Mouse (Mus musculus) midbrain, embryonic 14.5 days (tissue): Measurements from ENCODE around the gene Syne3. TPM values are rescaled to one million over a fixed set of nuclear protein-coding genes. Genes with fewer than 3 reads are reported as not detected.
A peak's percentile ranks its signal among the peaks of the same experiment; 100 is the strongest.

Experiments used
- ATAC-seq: fragments of 200-750 bp; cut with Nextera tagmentation; 2 replicates; pipeline ENCODE4 v1.8.0; 2017; ENCODE audit warnings: moderate number of reproducible peaks, moderate library complexity; ENCODE audit not compliant: low FRiP score, low TSS enrichment
- DNase-seq: peaks from one replicate; pipeline ENCODE4 v3.0.0-alpha.2; 2015
- H3K27ac ChIP-seq: fragments of 300-500 bp; sonication (generic); replicated peaks from 2 replicates; pipeline ENCODE4 v1.5.1; 2014; ENCODE audit warnings: mild to moderate bottlenecking, low read depth, low read length, moderate library complexity
- H3K27me3 ChIP-seq: fragments of 300-500 bp; sonication (generic); 2 replicates; pipeline ENCODE4 v1.6.1; 2014; ENCODE audit warnings: low read length, control low read depth, mixed read lengths; ENCODE audit not compliant: control insufficient read depth, insufficient read depth
- H3K36me3 ChIP-seq: fragments of 300-500 bp; sonication (generic); 2 replicates; pipeline ENCODE4 v1.6.1; 2014; ENCODE audit warnings: low read length, control low read depth; ENCODE audit not compliant: control insufficient read depth, insufficient read depth
- H3K4me1 ChIP-seq: fragments of 300-500 bp; sonication (generic); 2 replicates; pipeline ENCODE4 v1.6.1; 2014; ENCODE audit warnings: mild to moderate bottlenecking, antibody characterized with exemption, low read length, control low read depth; ENCODE audit not compliant: control insufficient read depth, insufficient read depth
- H3K4me2 ChIP-seq: fragments of 300-500 bp; sonication (generic); 2 replicates; pipeline ENCODE4 v1.6.1; 2014; ENCODE audit warnings: mild to moderate bottlenecking, low read length, moderate library complexity
- H3K4me3 ChIP-seq: fragments of 300-500 bp; sonication (generic); replicated peaks from 2 replicates; pipeline ENCODE4 v1.5.1; 2014; ENCODE audit warnings: low read depth, low read length
- H3K9ac ChIP-seq: fragments of 300-500 bp; sonication (generic); replicated peaks from 2 replicates; pipeline ENCODE4 v1.6.1; 2014; ENCODE audit warnings: mild to moderate bottlenecking, low read length, moderate library complexity
- H3K9me3 ChIP-seq: fragments of 300-500 bp; sonication (generic); 2 replicates; pipeline ENCODE4 v1.6.1; 2016; ENCODE audit warnings: low read length, control low read depth, mixed read lengths; ENCODE audit not compliant: control insufficient read depth
- WGBS: fragments of 180-500 bp; shearing (Covaris S2); extraction: QIAGEN DNeasy Blood & Tissue Kit; methylation state at CpG from one replicate; pipeline ENCODE4 v1.1.7; 2014; 5-methylcytosine and 5-hydroxymethylcytosine counted together
- polyA plus RNA-seq: library from polyadenylated mRNA; unstranded; fragments of >200 nt; fragmentation: Nextera tagmentation; extraction: Ambion mirVana; gene quantifications from 2 replicates; pipeline ENCODE4 v1.2.1, GENCODE M21; 2014

The Syne3 gene
- polyA plus RNA-seq, 1 experiment from 2014 or later = 0.04 TPM

DNA sequence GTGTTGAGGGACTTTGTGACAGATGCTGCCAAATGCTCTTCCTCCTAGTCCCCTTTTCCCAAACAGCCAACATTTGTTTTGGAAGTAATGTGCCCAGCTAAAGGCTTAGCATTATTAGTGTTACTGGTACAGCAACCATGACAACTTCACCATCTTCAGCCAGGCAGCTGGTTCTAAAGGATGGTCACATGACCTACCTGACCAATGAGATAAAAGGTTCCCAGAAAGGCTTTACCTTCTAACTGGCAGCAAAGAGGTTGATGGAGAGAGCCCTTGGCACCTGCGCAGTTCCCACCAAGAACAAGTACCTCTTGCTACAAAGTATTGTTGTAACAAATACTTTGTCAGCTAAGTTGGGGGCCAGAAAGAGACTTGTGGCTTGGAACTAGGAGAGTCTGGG is 52.4 kb downstream of the Syne3 start:
- WGBS = 97% methylated on average over 1 of the region's 1 CpGs
- H3K9ac ChIP-seq = no peak overlapping the region
- no peak for ATAC-seq
- no peaks in the 10 kb centered on the region for H3K36me3 ChIP-seq
- no peak overlapping the region for H3K27ac ChIP-seq
- no peaks in the 10 kb centered on the region for H3K4me1 ChIP-seq
- DNase-seq = no peak
- H3K4me2 ChIP-seq = no peak overlapping the region
- H3K9me3 ChIP-seq = no peaks in the 10 kb centered on the region
- H3K27me3 ChIP-seq = no peaks in the 10 kb centered on the region
- no peak overlapping the region for H3K4me3 ChIP-seq

DNA sequence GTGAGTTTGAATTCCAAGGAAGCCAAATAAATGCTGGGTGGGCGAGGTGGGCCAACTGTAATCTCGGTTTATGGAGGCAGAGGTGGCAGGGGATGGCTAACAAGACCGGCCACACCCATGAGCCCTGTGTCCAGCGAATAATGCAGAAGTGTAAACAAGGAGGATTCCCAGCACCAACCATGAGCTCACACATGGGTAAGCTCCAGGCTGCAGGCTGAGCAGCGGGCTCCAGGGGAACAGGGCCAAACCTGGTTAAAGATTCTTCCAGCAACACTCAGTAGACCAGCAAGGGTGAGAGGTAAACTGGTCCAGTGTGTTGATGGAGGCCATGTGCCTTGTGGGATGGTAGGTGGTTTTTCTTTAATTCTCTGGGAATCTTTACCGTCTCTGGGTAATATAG is 53.2 kb downstream of the Syne3 start:
- Histone ChIP-seq H3K36me3 (no peaks in the 10 kb centered on the region), H3K27ac (no peak overlapping the region), H3K9me3 (no peaks in the 10 kb centered on the region), H3K4me1 (no peaks in the 10 kb centered on the region), H3K4me3 (no peak overlapping the region), H3K27me3 (no peaks in the 10 kb centered on the region), H3K9ac (no peak overlapping the region), H3K4me2 (no peak overlapping the region)
- DNase-seq = no peak
- no peak for ATAC-seq
- WGBS = 89% methylated on average over 6 of the region's 6 CpGs

DNA sequence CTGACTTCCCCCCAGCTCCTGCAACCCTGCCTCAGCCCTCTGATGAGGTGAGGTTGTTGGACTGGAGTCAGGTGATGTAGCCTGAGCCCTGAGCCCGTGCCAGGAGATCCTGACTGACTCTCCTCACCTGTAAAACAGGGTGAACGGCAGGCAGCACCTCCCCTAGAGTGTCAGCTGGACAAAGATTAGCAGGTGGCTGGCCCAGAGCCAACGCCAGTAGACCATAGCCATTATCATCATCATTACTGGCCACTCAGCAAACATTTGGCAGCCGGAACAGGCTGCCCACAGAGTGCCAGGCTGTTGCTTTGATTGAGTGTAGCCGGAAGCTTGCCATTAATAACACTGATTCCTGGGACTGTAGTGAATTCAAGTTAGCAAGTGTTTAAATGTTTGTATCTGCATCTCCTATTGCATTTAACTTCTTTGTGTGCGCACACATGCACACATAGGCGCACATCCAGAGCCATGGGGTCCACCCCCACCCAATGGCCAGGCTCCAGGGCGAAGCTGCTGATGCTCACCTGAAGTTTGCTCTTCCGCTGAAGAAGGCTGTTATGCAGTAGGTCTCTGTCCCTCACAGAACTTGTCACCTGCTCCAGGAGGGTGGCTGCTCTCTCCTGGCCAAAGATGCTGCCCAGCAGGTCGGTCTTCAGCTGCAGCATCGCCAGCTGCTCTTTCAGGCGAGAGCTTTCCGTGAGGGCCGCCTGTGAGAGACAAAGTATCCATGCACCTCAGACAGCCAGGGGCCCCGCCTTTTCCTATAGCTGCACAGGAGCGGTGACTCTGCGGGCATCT is 54.4 kb downstream of the Syne3 start:
- Histone ChIP-seq H3K4me3 (no peak overlapping the region), H3K9ac (no peak overlapping the region), H3K4me2 (no peak overlapping the region), H3K4me1 (no peaks in the 10 kb centered on the region), H3K27me3 (no peaks in the 10 kb centered on the region), H3K9me3 (no peaks in the 10 kb centered on the region), H3K27ac (no peak overlapping the region), H3K36me3 (no peaks in the 10 kb centered on the region)
- WGBS = 65% methylated on average over 17 of the region's 17 CpGs
- DNase-seq (no peak), ATAC-seq (no peak)

DNA sequence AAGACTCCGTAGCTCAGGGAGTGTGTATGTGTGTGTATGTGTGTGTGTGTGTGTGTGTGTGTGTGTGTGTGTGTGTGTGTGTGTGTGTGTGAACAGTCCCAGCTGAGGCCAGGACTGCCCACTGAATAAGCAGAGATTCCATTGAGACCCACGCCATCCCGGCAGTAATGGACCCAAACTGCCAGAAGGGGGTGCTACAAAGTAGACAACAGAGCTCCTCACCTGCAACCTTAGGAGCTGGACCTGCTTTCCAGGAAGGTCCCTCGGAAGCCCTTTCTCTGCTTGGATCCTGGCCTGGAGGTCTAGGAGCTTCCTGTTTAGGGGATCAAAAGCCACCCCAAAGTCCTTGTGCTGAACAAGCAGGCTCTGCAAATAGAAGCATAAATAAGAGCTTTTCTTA is 55.7 kb downstream of the Syne3 start:
- Histone ChIP-seq H3K36me3 (no peaks in the 10 kb centered on the region), H3K4me1 (no peaks in the 10 kb centered on the region), H3K27ac (no peak overlapping the region), H3K27me3 (no peaks in the 10 kb centered on the region), H3K4me3 (no peak overlapping the region), H3K9me3 (no peaks in the 10 kb centered on the region), H3K9ac (no peak overlapping the region), H3K4me2 (no peak overlapping the region)
- no peak for ATAC-seq
- 25% methylated on average over 4 of the region's 4 CpGs for WGBS
- peak; percentile 72 for DNase-seq

DNA sequence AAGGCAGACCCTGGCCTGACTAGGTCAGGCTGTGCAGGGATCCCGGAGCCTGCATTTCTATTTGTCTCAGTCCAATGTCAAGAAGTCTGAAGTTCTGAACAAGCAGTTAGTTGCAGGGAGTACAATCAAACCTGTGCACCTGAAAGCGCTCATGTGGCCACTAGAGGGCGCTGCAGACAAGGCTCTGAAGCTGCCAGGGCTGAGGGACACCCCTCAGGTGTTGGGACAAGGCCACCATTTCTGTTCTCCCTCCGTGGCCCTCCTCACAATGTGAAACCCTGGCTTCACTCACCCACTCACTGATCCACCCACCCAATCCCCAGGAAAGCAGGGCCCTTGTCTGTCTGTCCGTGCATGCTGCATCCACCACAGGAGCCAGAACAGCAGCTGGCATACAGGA is 57.2 kb downstream of the Syne3 start:
- H3K4me1 ChIP-seq = no peaks in the 10 kb centered on the region
- no peak overlapping the region for H3K9ac ChIP-seq
- ATAC-seq (peak; percentile 31; the same call in 1 of the 2 replicates), DNase-seq (peak; percentile 84)
- H3K4me2 ChIP-seq = no peak overlapping the region
- WGBS = 14% methylated on average over 5 of the region's 5 CpGs
- no peak overlapping the region for H3K4me3 ChIP-seq
- H3K27ac ChIP-seq = no peak overlapping the region
- H3K9me3 ChIP-seq = no peaks in the 10 kb centered on the region
- H3K27me3 ChIP-seq = no peaks in the 10 kb centered on the region
- no peaks in the 10 kb centered on the region for H3K36me3 ChIP-seq

DNA sequence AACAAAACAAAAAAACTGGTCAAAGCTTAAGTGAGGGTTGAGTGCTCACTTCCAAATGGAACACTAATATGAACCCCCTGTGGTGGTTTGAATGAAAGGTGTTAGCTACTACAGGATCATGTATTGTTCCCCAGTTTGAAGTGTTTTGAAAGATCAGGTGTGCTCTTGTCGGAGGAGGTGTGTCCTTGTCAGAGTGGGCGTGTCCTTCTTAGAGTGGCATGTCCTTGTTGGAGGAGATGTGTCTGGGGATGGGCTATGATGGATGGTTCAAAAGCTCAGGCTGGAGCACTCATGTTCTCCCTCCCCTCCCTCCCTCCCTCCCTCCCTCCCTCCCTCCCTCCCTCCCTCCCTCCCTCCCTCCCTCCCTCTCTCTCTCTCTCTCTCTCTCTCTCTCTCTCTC is 61.7 kb downstream of the Syne3 start:
- 87% methylated on average over 2 of the region's 2 CpGs for WGBS
- Histone ChIP-seq H3K4me2 (no peak overlapping the region), H3K27me3 (no peaks in the 10 kb centered on the region), H3K9me3 (no peaks in the 10 kb centered on the region), H3K9ac (no peak overlapping the region), H3K4me1 (no peaks in the 10 kb centered on the region), H3K4me3 (no peak overlapping the region), H3K27ac (no peak overlapping the region), H3K36me3 (no peaks in the 10 kb centered on the region)
- ATAC-seq (no peak), DNase-seq (no peak)

DNA sequence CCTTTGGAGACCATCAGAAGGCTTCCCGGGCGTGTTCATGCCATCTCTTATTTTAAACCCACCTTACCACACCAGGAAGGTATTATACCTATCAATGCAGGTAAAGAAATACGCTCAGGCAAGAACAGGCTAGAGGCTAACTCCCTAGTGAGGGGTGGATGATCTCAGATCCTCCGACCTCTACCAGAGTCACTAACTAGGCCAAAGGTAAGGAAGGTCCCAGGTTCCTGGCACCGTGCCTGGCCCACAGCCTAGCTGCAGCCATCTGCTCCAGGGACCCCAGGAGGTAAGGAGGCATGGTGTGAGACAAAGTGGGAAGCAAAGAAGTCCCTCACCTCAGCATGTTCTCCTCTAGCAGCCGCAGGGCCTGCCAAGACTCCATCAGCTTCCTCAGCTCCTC is 63.4 kb downstream of the Syne3 start:
- Histone ChIP-seq H3K4me3 (no peak overlapping the region), H3K4me1 (no peaks in the 10 kb centered on the region), H3K27me3 (no peaks in the 10 kb centered on the region), H3K9ac (no peak overlapping the region), H3K27ac (no peak overlapping the region), H3K9me3 (no peaks in the 10 kb centered on the region), H3K4me2 (no peak overlapping the region), H3K36me3 (no peaks in the 10 kb centered on the region)
- ATAC-seq = no peak
- WGBS = 92% methylated on average over 6 of the region's 6 CpGs
- no peak for DNase-seq

DNA sequence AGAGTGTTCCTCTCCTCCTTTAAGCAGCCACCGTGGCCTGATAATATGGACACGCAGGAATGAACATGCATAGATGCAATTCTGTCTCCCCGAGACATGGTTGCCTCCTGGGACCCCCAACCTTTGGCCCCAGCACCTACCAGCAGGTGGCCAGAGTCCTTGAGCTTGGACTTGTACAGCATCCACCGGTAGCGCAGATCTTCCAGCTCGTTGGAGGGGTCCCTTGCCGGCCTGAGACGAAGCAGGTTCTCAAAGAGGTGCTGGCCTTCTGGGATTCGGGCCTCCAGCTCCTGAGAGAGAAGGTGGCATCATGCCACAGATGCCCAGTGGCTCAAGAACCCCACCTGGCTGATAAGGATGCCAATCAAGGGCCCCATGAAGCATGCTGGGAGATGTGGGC is 69.1 kb downstream of the Syne3 start:
- Histone ChIP-seq H3K9me3 (no peaks in the 10 kb centered on the region), H3K9ac (no peak overlapping the region), H3K4me3 (no peak overlapping the region), H3K27ac (no peak overlapping the region), H3K4me1 (no peaks in the 10 kb centered on the region), H3K27me3 (no peaks in the 10 kb centered on the region), H3K36me3 (no peaks in the 10 kb centered on the region), H3K4me2 (no peak overlapping the region)
- ATAC-seq (no peak), DNase-seq (no peak)
- 82% methylated on average over 9 of the region's 9 CpGs for WGBS

DNA sequence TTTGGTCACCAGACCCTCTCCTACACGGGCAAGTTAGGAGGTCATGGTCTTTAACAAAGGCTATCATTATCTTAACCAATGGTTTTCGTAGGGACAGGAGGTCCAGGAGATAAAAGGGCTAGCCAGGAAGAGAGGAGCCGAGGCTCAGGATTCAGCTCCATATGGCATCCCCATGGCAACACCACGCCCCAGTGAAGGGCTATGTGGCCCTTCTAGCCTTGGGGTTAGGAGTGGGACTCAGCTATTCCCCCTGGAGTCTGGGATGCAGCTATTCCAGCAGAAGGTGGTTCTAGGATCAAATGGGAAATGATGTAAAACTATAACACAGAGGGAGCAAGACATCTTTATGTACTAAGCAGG is 69.6 kb downstream of the Syne3 start:
- no peak overlapping the region for H3K4me2 ChIP-seq
- no peak for DNase-seq
- H3K9me3 ChIP-seq = no peaks in the 10 kb centered on the region
- no peak overlapping the region for H3K4me3 ChIP-seq
- no peak overlapping the region; the same call in 1 of the 2 replicates for H3K9ac ChIP-seq
- no peak overlapping the region for H3K27ac ChIP-seq
- H3K4me1 ChIP-seq = no peaks in the 10 kb centered on the region
- 8% methylated on average over 4 of the region's 4 CpGs for WGBS
- no peaks in the 10 kb centered on the region for H3K27me3 ChIP-seq
- peak; percentile 31; the same call in 1 of the 2 replicates for ATAC-seq
- no peaks in the 10 kb centered on the region for H3K36me3 ChIP-seq
